Mouse (Mus musculus): ENCODE measurements at regions not wholly inside any gene's neighbourhood (a gene's known extent, or its start where the extent isn't known, plus 50 kb on each side); places are given as distances from the start of the nearest gene placed in this dataset.
A peak's percentile ranks its signal among the peaks of the same experiment; 100 is the strongest.

- H3K36me3 ChIP-seq (ENCODE audit: insufficient read depth, low read length): no peaks in the 10 kb centered on the region
- H3K27me3 ChIP-seq (ENCODE audit: insufficient read depth, low read length): no peaks in the 10 kb centered on the region
- H3K27ac ChIP-seq: no peak overlapping the region
- no peaks in the 10 kb centered on the region for H3K4me1 ChIP-seq (ENCODE audit: insufficient read depth, low read length)
- H3K4me3 ChIP-seq (ENCODE audit: low read length): no peak overlapping the region
- H3K9me3 ChIP-seq (ENCODE audit: low read length): no peaks in the 10 kb centered on the region
- WGBS: 82% methylated on average over 3 of the region's 3 CpGs
- ATAC-seq (no peak), DNase-seq (ENCODE audit: low spot score) (peak; percentile 6)
- TF ChIP-seq CTCF (IDR thresholded peaks at IDR 0.05; ENCODE audit: low read depth): no peak
- no peak overlapping the region for H3K9ac ChIP-seq (replicated peaks; ENCODE audit: low read length)
- no peak overlapping the region for H3K4me2 ChIP-seq (ENCODE audit: low read depth, low read length)
These were observed 819.2 kb downstream of the Lrfn5 start for GRCm38 (mm10) chr12:62342141-62342540.
